ENCODE assay signal across 11 mouse cellular contexts in genomic region chr14:22651131-22651952, GRCm38 (mm10).
DNase-seq lines count a peak whose midpoint lies in the region; ATAC-seq lines count a peak whose summit lies in the region.
"Had no signal": no experiment of that assay in that cellular context is flagged by ENCODE, and none has a peak within 500 bp of the region (broad histone marks: within the 10 kb centered on the region; RNA-seq: fewer than 3 reads in every experiment).

No protein-coding gene starts in this region.

- no peak overlapping the region for H3K4me2 ChIP-seq in midbrain, embryonic 13.5 days (replicated peaks)
- peak overlapping the region; percentile 22 for H3K4me2 ChIP-seq in kidney, embryonic 15.5 days
- H3K4me2 ChIP-seq in stomach, embryonic 14.5 days (replicated peaks; ENCODE audit: low read depth, low read length): 0 out of 2 replicates have a peak overlapping the region, but pooled peaks have one; percentile 6
- H3K4me2 ChIP-seq: hindbrain, embryonic 15.5 days had no signal

- 0 out of 2 replicates have a peak overlapping the region, but pooled peaks have one; percentile 13 for H3K27ac ChIP-seq in midbrain, embryonic 10.5 days (replicated peaks)
- H3K27ac ChIP-seq in midbrain, embryonic 13.5 days: no peak overlapping the region
- peak overlapping the region; percentile 74 for H3K27ac ChIP-seq in kidney, embryonic 15.5 days
- H3K27ac ChIP-seq in stomach, embryonic 14.5 days (ENCODE audit: low read length): peak overlapping the region; percentile 12; the same call in 1 of the 2 replicates
- H3K27ac ChIP-seq: hindbrain, embryonic 15.5 days had no signal

- H3K36me3 ChIP-seq in midbrain, embryonic 10.5 days: no peaks in the 10 kb centered on the region
- no peaks in the 10 kb centered on the region for H3K36me3 ChIP-seq in midbrain, embryonic 13.5 days
- H3K36me3 ChIP-seq in kidney, embryonic 15.5 days: no peaks in the 10 kb centered on the region
- no peaks in the 10 kb centered on the region for H3K36me3 ChIP-seq in stomach, embryonic 14.5 days (ENCODE audit: control insufficient read depth, insufficient read depth, low read length)
- H3K36me3 ChIP-seq: hindbrain, embryonic 15.5 days had no signal

- ATAC-seq in midbrain, embryonic 13.5 days: no peak
- peak; percentile 68 for ATAC-seq in kidney, embryonic 15.5 days (replicated peaks; ENCODE audit: low FRiP score)
- ATAC-seq in stomach, embryonic 14.5 days (ENCODE audit: insufficient number of reproducible peaks, insufficient read depth, low FRiP score, low read depth): no peak

- H3K4me3 ChIP-seq in midbrain, embryonic 10.5 days: no peak overlapping the region
- no peak overlapping the region for H3K4me3 ChIP-seq in midbrain, embryonic 13.5 days (replicated peaks)
- H3K4me3 ChIP-seq in kidney, embryonic 15.5 days (replicated peaks): no peak overlapping the region
- H3K4me3 ChIP-seq in stomach, embryonic 14.5 days (ENCODE audit: low read depth, low read length): no peak overlapping the region
- H3K4me3 ChIP-seq: hindbrain, embryonic 15.5 days had no signal

- no peaks in the 10 kb centered on the region for H3K9me3 ChIP-seq in midbrain, embryonic 10.5 days (replicated peaks)
- no peaks in the 10 kb centered on the region for H3K9me3 ChIP-seq in midbrain, embryonic 13.5 days
- no peaks in the 10 kb centered on the region for H3K9me3 ChIP-seq in kidney, embryonic 15.5 days (replicated peaks)
- H3K9me3 ChIP-seq in stomach, embryonic 14.5 days (ENCODE audit: control insufficient read depth, low read depth, low read length): no peaks in the 10 kb centered on the region
- H3K9me3 ChIP-seq: hindbrain, embryonic 15.5 days had no signal

- no peak overlapping the region for H3K9ac ChIP-seq in midbrain, embryonic 13.5 days (replicated peaks)
- no peak overlapping the region for H3K9ac ChIP-seq in kidney, embryonic 15.5 days
- no peak overlapping the region for H3K9ac ChIP-seq in stomach, embryonic 14.5 days (replicated peaks; ENCODE audit: low read depth, low read length)
- H3K9ac ChIP-seq: hindbrain, embryonic 15.5 days had no signal

- peak; percentile 37 for DNase-seq in adrenal gland, adult 2 months
- DNase-seq in adrenal gland, postnatal 25 days: no peak
- DNase-seq in midbrain, embryonic 10.5 days (ENCODE audit: low spot score): no peak
- no peak for DNase-seq in layer of hippocampus, postnatal 14 days (ENCODE audit: low spot score in 2 of 2)
- no peak for DNase-seq in right cerebral cortex, adult 2 months (ENCODE audit: low spot score in 2 of 2)
- DNase-seq: cerebellum, postnatal 36 days; thymus, adult 2 months had no signal

- 78% methylated on average over 14 of the region's 14 CpGs for WGBS in midbrain, embryonic 10.5 days
- 67% methylated on average over 14 of the region's 14 CpGs for WGBS in midbrain, embryonic 13.5 days
- WGBS in kidney, embryonic 15.5 days: 30% methylated on average over 14 of the region's 14 CpGs
- 20% methylated on average over 14 of the region's 14 CpGs for WGBS in stomach, embryonic 14.5 days

- H3K4me1 ChIP-seq in midbrain, embryonic 10.5 days: peaks cover 42% of the 10 kb centered on the region
- peaks cover 20% of the 10 kb centered on the region for H3K4me1 ChIP-seq in midbrain, embryonic 13.5 days (replicated peaks)
- peaks cover 36% of the 10 kb centered on the region for H3K4me1 ChIP-seq in kidney, embryonic 15.5 days
- H3K4me1 ChIP-seq in stomach, embryonic 14.5 days (ENCODE audit: control insufficient read depth, insufficient read depth, low read length): peaks cover 33% of the 10 kb centered on the region

- peaks cover 6% of the 10 kb centered on the region; the same call in 1 of the 2 replicates for H3K27me3 ChIP-seq in midbrain, embryonic 10.5 days (ENCODE audit: low read depth, poor library complexity, severe bottlenecking)
- H3K27me3 ChIP-seq in midbrain, embryonic 13.5 days: no peaks in the 10 kb centered on the region
- no peaks in the 10 kb centered on the region for H3K27me3 ChIP-seq in kidney, embryonic 15.5 days
- no peaks in the 10 kb centered on the region for H3K27me3 ChIP-seq in stomach, embryonic 14.5 days (ENCODE audit: control insufficient read depth, insufficient read depth, low read length)
- H3K27me3 ChIP-seq: hindbrain, embryonic 15.5 days had no signal
